Mouse (Mus musculus) liver, adult 2 months (tissue): ENCODE results near the gene Castor1.

Experiments used
- CTCF ChIP-seq: fragments of 200-500 bp; IDR thresholded peaks from 2 replicates; pipeline ENCODE4 v1.5.1; 2011; ENCODE audit warnings: low read depth, low read length, control low read depth
- POLR2A ChIP-seq: fragments of 200-500 bp; IDR thresholded peaks from 2 replicates; pipeline ENCODE4 v1.6.1; 2011; ENCODE audit warnings: low read length, control low read depth; ENCODE audit not compliant: insufficient read depth; ENCODE audit errors: extremely low read depth

DNA sequence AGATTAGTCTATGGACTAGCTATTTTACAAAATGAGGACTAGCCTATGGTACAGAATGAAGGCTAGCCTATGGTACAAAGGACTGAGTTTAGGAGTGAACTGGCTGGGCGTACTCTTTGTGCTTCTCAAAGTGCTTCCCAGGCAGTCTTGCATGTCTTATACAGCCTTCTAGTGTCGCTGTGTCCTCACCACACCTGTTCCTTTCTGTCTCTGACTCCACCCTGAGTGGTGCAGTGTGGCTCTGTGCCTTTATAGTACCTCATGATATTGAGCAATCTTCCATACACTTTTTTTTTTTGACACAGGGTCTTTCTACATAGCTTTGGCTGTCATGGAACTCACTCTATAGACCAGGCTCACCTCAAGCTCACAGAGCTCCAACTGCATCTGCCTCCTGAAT lies 13.4 kb downstream of the Castor1 start:
- TF ChIP-seq POLR2A (no peak), CTCF (no peak)
